Mouse (Mus musculus) liver, embryonic 12.5 days (tissue): ENCODE results near the gene Atl2. TPM values are rescaled to one million over a fixed set of nuclear protein-coding genes. Genes with fewer than 3 reads are reported as not detected.

Source experiments
- ATAC-seq: fragments of 200-750 bp; cut with Nextera tagmentation; 2 replicates; pipeline ENCODE4 v1.8.0; 2017; ENCODE audit warnings: moderate number of reproducible peaks, mild to moderate bottlenecking, moderate library complexity
- H3K27ac ChIP-seq: fragments of 300-500 bp; sonication (generic); 2 replicates; pipeline ENCODE4 v1.5.1; 2016; ENCODE audit warnings: mild to moderate bottlenecking
- H3K27me3 ChIP-seq: fragments of 300-500 bp; sonication (generic); replicated peaks from 2 replicates; pipeline ENCODE4 v1.6.1; 2016; ENCODE audit warnings: mild to moderate bottlenecking, moderate library complexity
- H3K36me3 ChIP-seq: fragments of 300-500 bp; sonication (generic); 2 replicates; pipeline ENCODE4 v1.6.1; 2016; ENCODE audit warnings: mild to moderate bottlenecking, moderate library complexity
- H3K4me1 ChIP-seq: fragments of 300-500 bp; sonication (generic); 2 replicates; pipeline ENCODE4 v1.6.1; 2016
- H3K4me2 ChIP-seq: fragments of 300-500 bp; sonication (generic); 2 replicates; pipeline ENCODE4 v1.6.1; 2016; ENCODE audit warnings: mild to moderate bottlenecking, moderate library complexity
- H3K4me3 ChIP-seq: fragments of 300-500 bp; sonication (generic); 2 replicates; pipeline ENCODE4 v1.5.1; 2016; ENCODE audit warnings: mild to moderate bottlenecking, moderate library complexity
- H3K9ac ChIP-seq: fragments of 300-500 bp; sonication (generic); 2 replicates; pipeline ENCODE4 v1.6.1; 2016; ENCODE audit warnings: mild to moderate bottlenecking, moderate library complexity
- H3K9me3 ChIP-seq: fragments of 300-500 bp; sonication (generic); replicated peaks from 2 replicates; pipeline ENCODE4 v1.6.1; 2016; ENCODE audit warnings: mild to moderate bottlenecking, moderate library complexity
- WGBS: fragments of 180-500 bp; shearing (Covaris S2); methylation state at CpG from one replicate; pipeline ENCODE4 v1.1.7; 2016; ENCODE audit not compliant: insufficient replicate concordance; 5-methylcytosine and 5-hydroxymethylcytosine counted together
- polyA plus RNA-seq: library from polyadenylated mRNA; unstranded; fragments of >200 nt; fragmentation: Nextera tagmentation; extraction: Ambion mirVana; gene quantifications from 2 replicates; pipeline ENCODE4 v1.2.1, GENCODE M21; 2016

The Atl2 gene
- polyA plus RNA-seq, 1 experiment from 2014 or later: 42.1 TPM

- peak overlapping the region; percentile 96 for H3K27ac ChIP-seq
- ATAC-seq: peak; percentile 68
- whole genome bisulfite sequencing: under 1% methylated on average over 97 of the region's 100 CpGs
These were observed 696 bp downstream of the Atl2 start for GRCm38 (mm10) chr17:79894971-79895882.

GRCm38 (mm10) chr17:79894054-79894453 lies 1.9 kb downstream of the Atl2 start:
- Histone ChIP-seq H3K36me3 (peaks cover 7% of the 10 kb centered on the region; the same call in 1 of the 2 replicates), H3K27ac (peak overlapping the region; percentile 96), H3K4me2 (peak overlapping the region; percentile 91), H3K4me3 (peak overlapping the region; percentile 80), H3K4me1 (peaks cover 65% of the 10 kb centered on the region), H3K9me3 (no peaks in the 10 kb centered on the region), H3K27me3 (peaks cover 27% of the 10 kb centered on the region), H3K9ac (peak overlapping the region; percentile 97)
- 9% methylated on average over 4 of the region's 4 CpGs for WGBS
- ATAC-seq: no peak

More at GRCm38 (mm10) chr17:79894971-79895882, 696 bp downstream of the Atl2 start:
- peaks cover 55% of the 10 kb centered on the region for H3K4me1 ChIP-seq
- peaks cover 27% of the 10 kb centered on the region for H3K27me3 ChIP-seq
- peak overlapping the region; percentile 97 for H3K9ac ChIP-seq
- H3K4me3 ChIP-seq: peak overlapping the region; percentile 80
- H3K9me3 ChIP-seq: no peaks in the 10 kb centered on the region
- peaks cover 4% of the 10 kb centered on the region; the same call in 1 of the 2 replicates for H3K36me3 ChIP-seq
- peak overlapping the region; percentile 91 for H3K4me2 ChIP-seq

DNA sequence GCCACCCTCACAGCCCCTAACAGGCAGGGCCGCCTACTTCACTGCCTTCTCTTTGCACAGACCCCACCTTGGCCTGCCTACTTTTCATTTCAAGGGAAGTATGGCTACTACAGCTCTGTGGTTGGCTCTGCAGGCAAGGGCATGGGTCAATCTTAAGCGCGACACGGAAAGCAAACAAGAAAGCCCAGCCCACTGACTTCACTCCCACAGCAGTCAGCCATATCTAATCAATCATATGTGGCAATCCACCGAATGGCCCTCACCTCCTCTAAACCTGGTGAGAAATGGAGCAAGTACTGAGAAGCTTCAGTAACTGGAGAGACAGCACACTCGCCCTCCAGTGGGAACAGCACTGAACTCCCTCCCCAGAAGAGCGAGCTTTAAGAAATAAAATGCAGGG lies 4.0 kb downstream of the Atl2 start:
- peak overlapping the region; percentile 91 for H3K4me2 ChIP-seq
- peaks cover 72% of the 10 kb centered on the region for H3K4me1 ChIP-seq
- 0 out of 2 replicates have a peak overlapping the region, but pooled peaks have one; percentile 15 for H3K4me3 ChIP-seq
- ATAC-seq: no peak
- WGBS: 26% methylated on average over 7 of the region's 7 CpGs
- peak overlapping the region; percentile 42; the same call in 1 of the 2 replicates for H3K9ac ChIP-seq
- peak overlapping the region; percentile 2 for H3K27ac ChIP-seq
- H3K36me3 ChIP-seq: peaks cover 7% of the 10 kb centered on the region; the same call in 1 of the 2 replicates
- peaks cover 7% of the 10 kb centered on the region; the same call in 1 of the 2 replicates for H3K27me3 ChIP-seq
- no peaks in the 10 kb centered on the region for H3K9me3 ChIP-seq

DNA sequence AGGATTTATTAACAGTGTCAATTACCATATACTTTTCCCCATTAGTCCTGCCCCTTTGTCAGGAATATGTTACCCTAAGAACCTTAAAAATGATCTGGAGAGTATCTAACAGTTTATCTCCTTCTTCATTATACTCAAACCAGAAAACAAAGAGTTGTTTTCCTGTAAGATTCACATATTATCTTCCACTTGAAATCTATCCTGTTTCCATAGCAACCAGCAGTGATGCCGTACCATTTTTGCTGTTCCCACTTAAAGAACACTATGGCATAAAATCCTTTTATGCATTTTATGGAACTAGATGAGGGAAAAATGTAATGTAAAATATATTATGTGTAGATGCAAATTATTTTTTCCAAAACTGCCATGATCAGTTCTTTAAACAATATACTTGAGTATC lies 8.0 kb downstream of the Atl2 start:
- 85% methylated on average over 1 of the region's 1 CpGs for WGBS
- ATAC-seq: no peak

DNA sequence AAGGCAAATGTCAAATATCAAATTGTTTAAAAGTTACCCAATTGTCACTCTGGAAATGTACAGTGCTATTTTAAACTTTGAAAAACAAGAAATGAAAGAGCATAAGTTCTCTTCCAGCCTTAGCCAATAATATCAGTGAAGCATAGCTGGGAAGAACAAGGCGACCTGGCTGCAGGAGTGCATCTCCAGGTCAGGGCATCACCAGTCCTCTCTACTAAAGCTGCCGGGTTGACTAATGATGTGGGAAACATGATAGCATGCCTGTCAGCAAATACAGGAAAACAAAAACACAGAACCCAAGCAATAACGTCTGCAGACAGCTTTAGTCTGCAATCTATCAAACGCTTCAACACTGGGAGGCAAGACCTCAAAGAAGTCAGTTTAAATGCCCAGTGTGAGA lies 12.7 kb downstream of the Atl2 start:
- H3K9ac ChIP-seq: no peak overlapping the region
- H3K27ac ChIP-seq: no peak overlapping the region
- no peaks in the 10 kb centered on the region for H3K27me3 ChIP-seq
- peaks cover 3% of the 10 kb centered on the region; the same call in 1 of the 2 replicates for H3K36me3 ChIP-seq
- no peaks in the 10 kb centered on the region for H3K9me3 ChIP-seq
- no peak overlapping the region for H3K4me3 ChIP-seq
- ATAC-seq: no peak
- peaks cover 24% of the 10 kb centered on the region for H3K4me1 ChIP-seq
- no peak overlapping the region for H3K4me2 ChIP-seq
- WGBS: 41% methylated on average over 4 of the region's 4 CpGs

More for the DNA sequence above, 8.0 kb downstream of the Atl2 start:
- Histone ChIP-seq H3K27me3 (no peaks in the 10 kb centered on the region), H3K4me3 (no peak overlapping the region), H3K4me1 (peaks cover 56% of the 10 kb centered on the region), H3K9ac (no peak overlapping the region), H3K9me3 (no peaks in the 10 kb centered on the region), H3K27ac (no peak overlapping the region), H3K36me3 (peaks cover 7% of the 10 kb centered on the region; the same call in 1 of the 2 replicates), H3K4me2 (no peak overlapping the region)

DNA sequence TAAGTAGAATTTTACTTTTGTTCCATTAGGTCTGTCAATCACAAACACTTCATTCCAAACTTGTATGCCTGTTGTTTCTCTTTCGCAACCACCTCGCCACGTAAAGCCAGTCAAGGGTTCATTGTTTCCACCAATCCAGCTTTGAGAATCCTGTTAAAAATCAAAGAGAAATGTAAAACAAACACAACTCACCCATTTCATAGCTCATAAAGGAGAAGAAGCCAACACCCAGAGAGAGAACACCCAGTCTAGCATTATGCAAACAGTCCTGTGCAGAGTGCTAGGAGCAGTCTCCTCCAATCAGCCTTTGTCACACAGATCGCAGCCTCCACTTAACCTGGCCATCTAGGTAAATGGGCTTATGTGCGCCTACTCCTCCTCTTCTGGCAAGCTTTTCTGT lies 30.9 kb downstream of the Atl2 start:
- no peaks in the 10 kb centered on the region for H3K9me3 ChIP-seq
- peaks cover 64% of the 10 kb centered on the region for H3K36me3 ChIP-seq
- no peaks in the 10 kb centered on the region for H3K4me1 ChIP-seq
- WGBS: 85% methylated on average over 5 of the region's 5 CpGs
- H3K27me3 ChIP-seq: no peaks in the 10 kb centered on the region
- ATAC-seq: no peak
- no peak overlapping the region for H3K4me3 ChIP-seq
- H3K27ac ChIP-seq: no peak overlapping the region
- no peak overlapping the region for H3K9ac ChIP-seq
- no peak overlapping the region for H3K4me2 ChIP-seq

DNA sequence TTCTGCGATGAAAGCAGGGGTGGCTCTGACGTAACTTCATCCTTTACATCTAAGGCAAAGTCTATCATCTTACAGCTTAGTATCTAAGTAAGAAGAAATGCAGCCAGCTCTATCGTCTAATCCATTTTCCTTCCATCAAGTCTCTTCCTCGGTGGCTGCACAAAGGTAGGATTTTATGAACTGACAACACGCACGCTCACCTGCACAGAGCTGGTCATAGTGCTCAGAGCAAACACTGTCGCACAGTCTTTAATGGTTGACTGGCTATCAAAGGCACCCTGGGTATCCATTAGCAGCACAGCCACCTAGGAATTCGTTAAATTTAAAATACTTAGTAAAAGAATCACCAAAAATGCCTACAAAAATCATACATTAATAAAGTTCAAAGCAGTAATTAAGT lies 31.4 kb downstream of the Atl2 start:
- peaks cover 67% of the 10 kb centered on the region for H3K36me3 ChIP-seq
- H3K9ac ChIP-seq: no peak overlapping the region
- no peak overlapping the region for H3K27ac ChIP-seq
- WGBS: 93% methylated on average over 8 of the region's 8 CpGs
- no peak for ATAC-seq
- H3K4me1 ChIP-seq: no peaks in the 10 kb centered on the region
- H3K4me3 ChIP-seq: no peak overlapping the region
- H3K9me3 ChIP-seq: no peaks in the 10 kb centered on the region
- no peak overlapping the region for H3K4me2 ChIP-seq
- no peaks in the 10 kb centered on the region for H3K27me3 ChIP-seq

- WGBS: 68% methylated on average over 1 of the region's 1 CpGs
These were observed 33.9 kb downstream of the Atl2 start for GRCm38 (mm10) chr17:79862038-79862437.

GRCm38 (mm10) chr17:79855533-79855932 lies 40.4 kb downstream of the Atl2 start:
- WGBS: 88% methylated on average over 8 of the region's 8 CpGs
- Histone ChIP-seq H3K4me1 (no peaks in the 10 kb centered on the region), H3K9ac (no peak overlapping the region), H3K27me3 (no peaks in the 10 kb centered on the region), H3K4me2 (no peak overlapping the region), H3K36me3 (peaks cover 97% of the 10 kb centered on the region), H3K4me3 (no peak overlapping the region), H3K9me3 (no peaks in the 10 kb centered on the region), H3K27ac (no peak overlapping the region)
- ATAC-seq: no peak

More at GRCm38 (mm10) chr17:79862038-79862437, 33.9 kb downstream of the Atl2 start:
- H3K4me3 ChIP-seq: no peak overlapping the region
- H3K27ac ChIP-seq: no peak overlapping the region
- no peak overlapping the region for H3K4me2 ChIP-seq
- H3K9me3 ChIP-seq: no peaks in the 10 kb centered on the region
- ATAC-seq: no peak
- no peak overlapping the region for H3K9ac ChIP-seq
- H3K27me3 ChIP-seq: no peaks in the 10 kb centered on the region
- no peaks in the 10 kb centered on the region for H3K4me1 ChIP-seq
- H3K36me3 ChIP-seq: peaks cover 86% of the 10 kb centered on the region

DNA sequence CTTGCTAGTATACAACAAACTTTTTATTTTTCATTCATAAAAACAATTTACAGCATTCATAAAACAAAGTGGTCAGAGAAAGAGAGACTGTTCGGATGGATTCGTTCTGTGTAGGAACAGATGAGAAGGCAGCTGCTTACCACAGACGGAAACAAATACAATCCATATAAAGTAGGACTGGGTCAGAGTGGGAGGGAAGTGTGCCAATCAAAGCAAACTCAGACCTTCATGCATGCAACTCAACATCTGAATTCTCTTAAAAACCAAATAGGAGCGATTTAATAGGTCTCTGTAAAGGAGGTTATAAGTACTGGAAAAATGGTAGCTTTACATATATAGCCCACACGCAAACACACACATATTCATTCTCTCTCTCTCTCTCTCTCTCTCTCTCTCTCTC lies 47.5 kb downstream of the Atl2 start:
- Histone ChIP-seq H3K4me1 (no peaks in the 10 kb centered on the region), H3K27ac (no peak overlapping the region), H3K4me2 (no peak overlapping the region), H3K9me3 (no peaks in the 10 kb centered on the region), H3K4me3 (no peak overlapping the region), H3K36me3 (peaks cover 61% of the 10 kb centered on the region), H3K27me3 (no peaks in the 10 kb centered on the region), H3K9ac (no peak overlapping the region)
- ATAC-seq: no peak
- WGBS: 93% methylated on average over 5 of the region's 5 CpGs

DNA sequence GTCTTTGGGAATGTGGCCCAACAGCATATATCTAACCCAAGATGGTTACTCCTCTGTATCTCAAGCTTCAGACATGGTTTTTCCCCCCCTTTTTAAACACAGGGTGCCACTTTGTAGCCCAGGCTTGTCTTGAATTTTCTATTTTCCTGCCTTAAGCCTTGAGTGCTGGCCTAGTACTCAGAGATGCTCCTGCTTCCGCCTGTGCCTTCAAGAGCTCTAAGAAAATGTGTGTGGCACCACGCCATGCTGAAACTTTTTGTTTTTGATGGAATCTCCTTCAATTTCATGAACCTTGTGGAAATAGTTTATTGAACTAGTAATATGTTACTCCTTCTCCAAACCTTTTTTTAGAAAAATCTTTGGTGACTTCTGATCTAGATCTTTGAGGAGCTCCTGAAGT lies 49.7 kb downstream of the Atl2 start:
- 82% methylated on average over 2 of the region's 2 CpGs for WGBS
- no peak overlapping the region for H3K4me2 ChIP-seq
- H3K9me3 ChIP-seq: no peaks in the 10 kb centered on the region
- no peak overlapping the region for H3K27ac ChIP-seq
- no peak for ATAC-seq
- H3K27me3 ChIP-seq: no peaks in the 10 kb centered on the region
- H3K4me1 ChIP-seq: no peaks in the 10 kb centered on the region
- no peak overlapping the region for H3K4me3 ChIP-seq
- H3K9ac ChIP-seq: no peak overlapping the region
- peaks cover 39% of the 10 kb centered on the region for H3K36me3 ChIP-seq

DNA sequence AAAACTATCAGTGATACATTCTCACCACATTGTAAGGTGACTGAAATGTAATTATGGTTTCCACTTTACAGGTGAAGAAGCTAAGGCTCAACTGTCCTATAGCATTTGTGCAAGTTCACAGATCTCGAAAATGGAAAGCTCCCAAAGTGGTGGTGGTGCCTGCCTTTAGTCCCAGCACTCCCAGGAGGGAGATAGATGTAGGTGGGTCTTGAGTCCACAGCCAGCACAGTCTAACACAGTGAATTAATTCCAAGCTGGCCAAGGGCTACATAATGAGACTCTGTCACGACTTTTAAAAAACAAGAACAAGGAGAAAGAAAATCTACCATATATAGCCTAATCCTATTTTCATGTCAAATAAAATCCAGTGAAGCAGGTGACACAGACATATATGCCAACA lies 50.2 kb downstream of the Atl2 start:
- WGBS: 65% methylated on average over 2 of the region's 2 CpGs
- no peak for ATAC-seq
- Histone ChIP-seq H3K4me2 (no peak overlapping the region), H3K27me3 (no peaks in the 10 kb centered on the region), H3K9ac (no peak overlapping the region), H3K4me3 (no peak overlapping the region), H3K9me3 (no peaks in the 10 kb centered on the region), H3K27ac (no peak overlapping the region), H3K36me3 (peaks cover 35% of the 10 kb centered on the region), H3K4me1 (no peaks in the 10 kb centered on the region)
